Mouse (Mus musculus) forebrain, embryonic 14.5 days (tissue): ENCODE measurements around the gene Cpe. TPM values are rescaled to one million over a fixed set of nuclear protein-coding genes. Genes with fewer than 3 reads are reported as not detected.
A peak's percentile ranks its signal among the peaks of the same experiment; 100 is the strongest.

Experiments
- ATAC-seq: fragments of 200-750 bp; cut with Nextera tagmentation; 2 replicates; pipeline ENCODE4 v1.8.0; 2017; ENCODE audit warnings: mild to moderate bottlenecking, moderate library complexity
- DNase-seq: peaks from one replicate; pipeline ENCODE4 v3.0.0-alpha.2; 2015; ENCODE audit warnings: low spot score
- H3K27ac ChIP-seq: fragments of 300-500 bp; sonication (generic); 2 replicates; pipeline ENCODE4 v1.5.1; 2014; ENCODE audit warnings: low read depth, mild to moderate bottlenecking, control low read depth, low read length, moderate library complexity
- H3K27me3 ChIP-seq: fragments of 300-500 bp; sonication (generic); replicated peaks from 2 replicates; pipeline ENCODE4 v1.6.1; 2014; ENCODE audit warnings: low read length, control low read depth, mixed read lengths; ENCODE audit not compliant: control insufficient read depth, insufficient read depth
- H3K36me3 ChIP-seq: fragments of 300-500 bp; sonication (generic); 2 replicates; pipeline ENCODE4 v1.6.1; 2014; ENCODE audit warnings: low read length, control low read depth; ENCODE audit not compliant: control insufficient read depth, insufficient read depth
- H3K4me1 ChIP-seq: fragments of 300-500 bp; sonication (generic); 2 replicates; pipeline ENCODE4 v1.6.1; 2014; ENCODE audit warnings: antibody characterized with exemption, low read length, control low read depth; ENCODE audit not compliant: control insufficient read depth, insufficient read depth
- H3K4me2 ChIP-seq: fragments of 300-500 bp; sonication (generic); 2 replicates; pipeline ENCODE4 v1.6.1; 2014; ENCODE audit warnings: mild to moderate bottlenecking, control low read depth, low read length
- H3K4me3 ChIP-seq: fragments of 300-500 bp; sonication (generic); 2 replicates; pipeline ENCODE4 v1.5.1; 2014; ENCODE audit warnings: low read depth, low read length, control low read depth
- H3K9ac ChIP-seq: fragments of 300-500 bp; sonication (generic); 2 replicates; pipeline ENCODE4 v1.6.1; 2014; ENCODE audit warnings: mild to moderate bottlenecking, low read length, control low read depth, moderate library complexity
- H3K9me3 ChIP-seq: fragments of 300-500 bp; sonication (generic); replicated peaks from 2 replicates; pipeline ENCODE4 v1.6.1; 2016; ENCODE audit warnings: low read length, control low read depth, mixed read lengths; ENCODE audit not compliant: control insufficient read depth
- WGBS: fragments of 180-500 bp; shearing (Covaris S2); extraction: QIAGEN DNeasy Blood & Tissue Kit; methylation state at CpG from one replicate; pipeline ENCODE4 v1.1.7; 2014; 5-methylcytosine and 5-hydroxymethylcytosine counted together
- polyA plus RNA-seq: library from polyadenylated mRNA; unstranded; fragments of >200 nt; fragmentation: Nextera tagmentation; extraction: Ambion mirVana; gene quantifications from 2 replicates; pipeline ENCODE4 v1.2.1, GENCODE M21; 2014

Cpe gene
- 438 and 505 TPM in 2 replicates for polyA plus RNA-seq

- peaks cover 19% of the 10 kb centered on the region for H3K4me1 ChIP-seq
- peak within 1 kb of the TSS; percentile 99 for H3K27ac ChIP-seq
- WGBS: under 1% methylated on average over 54 of the region's 54 CpGs
Observed at GRCm38 (mm10) chr8:64692651-64693201, at the start of gene Cpe. Cpe (minus strand) TSS chr8:64693054.

GRCm38 (mm10) chr8:64740547-64741211 lies 47.8 kb upstream of the Cpe start:
- Histone ChIP-seq H3K4me1 (0 out of 2 replicates have a peak, but pooled peaks cover 5% of the 10 kb centered on the region), H3K36me3 (peaks cover 14% of the 10 kb centered on the region), H3K27ac (no peak overlapping the region), H3K9ac (no peak overlapping the region), H3K4me3 (no peak overlapping the region), H3K4me2 (no peak overlapping the region), H3K27me3 (no peaks in the 10 kb centered on the region), H3K9me3 (no peaks in the 10 kb centered on the region)
- no peak for ATAC-seq
- no peak for DNase-seq
- WGBS: 92% methylated on average over 13 of the region's 13 CpGs

More at GRCm38 (mm10) chr8:64692651-64693201, at the start of gene Cpe:
- Histone ChIP-seq H3K9me3 (no peaks in the 10 kb centered on the region), H3K27me3 (no peaks in the 10 kb centered on the region), H3K9ac (peak within 1 kb of the TSS; percentile 98), H3K4me2 (peak within 1 kb of the TSS; percentile 62), H3K4me3 (peak within 1 kb of the TSS; percentile 77), H3K36me3 (no peaks in the 10 kb centered on the region)
- peak; percentile 99 for ATAC-seq
- peak; percentile 94 for DNase-seq

GRCm38 (mm10) chr8:64738916-64739315 lies 46.1 kb upstream of the Cpe start:
- no peaks in the 10 kb centered on the region for H3K27me3 ChIP-seq
- no peaks in the 10 kb centered on the region for H3K9me3 ChIP-seq
- no peak overlapping the region for H3K4me3 ChIP-seq
- H3K36me3 ChIP-seq: peaks cover 14% of the 10 kb centered on the region
- H3K27ac ChIP-seq: no peak overlapping the region
- DNase-seq (peak; percentile 69), ATAC-seq (peak; percentile 47; the same call in 1 of the 2 replicates)
- H3K4me2 ChIP-seq: no peak overlapping the region
- 31% methylated on average over 1 of the region's 1 CpGs for WGBS
- H3K4me1 ChIP-seq: peaks cover 8% of the 10 kb centered on the region; the same call in 1 of the 2 replicates
- H3K9ac ChIP-seq: no peak overlapping the region

GRCm38 (mm10) chr8:64736767-64737323 lies 44.0 kb upstream of the Cpe start:
- DNase-seq (no peak), ATAC-seq (no peak)
- WGBS: 88% methylated on average over 3 of the region's 3 CpGs
- peaks cover 10% of the 10 kb centered on the region; the same call in 1 of the 2 replicates for H3K4me1 ChIP-seq
- H3K27ac ChIP-seq: no peak overlapping the region
- no peaks in the 10 kb centered on the region for H3K9me3 ChIP-seq
- peaks cover 9% of the 10 kb centered on the region; the same call in 1 of the 2 replicates for H3K36me3 ChIP-seq
- no peaks in the 10 kb centered on the region for H3K27me3 ChIP-seq
- no peak overlapping the region for H3K4me2 ChIP-seq
- H3K4me3 ChIP-seq: no peak overlapping the region
- no peak overlapping the region for H3K9ac ChIP-seq

GRCm38 (mm10) chr8:64735161-64735560 lies 42.3 kb upstream of the Cpe start:
- Histone ChIP-seq H3K36me3 (peaks cover 7% of the 10 kb centered on the region), H3K4me3 (no peak overlapping the region), H3K9ac (no peak overlapping the region), H3K27me3 (no peaks in the 10 kb centered on the region), H3K4me1 (peaks cover 18% of the 10 kb centered on the region; the same call in 1 of the 2 replicates), H3K4me2 (no peak overlapping the region), H3K9me3 (no peaks in the 10 kb centered on the region), H3K27ac (no peak overlapping the region)
- DNase-seq (no peak), ATAC-seq (no peak)
- WGBS: 90% methylated on average over 8 of the region's 8 CpGs

GRCm38 (mm10) chr8:64733271-64733943 lies 40.6 kb upstream of the Cpe start, which contains the start of gene Msmo1:
Msmo1 (minus strand) TSS chr8:64733792.
- H3K36me3 ChIP-seq: peaks cover 13% of the 10 kb centered on the region
- peak within 1 kb of the TSS; percentile 79 for H3K27ac ChIP-seq
- under 1% methylated on average over 60 of the region's 60 CpGs for WGBS
- peak; percentile 99 for DNase-seq
- H3K9ac ChIP-seq: peak within 1 kb of the TSS; percentile 78
- peaks cover 13% of the 10 kb centered on the region; the same call in 1 of the 2 replicates for H3K4me1 ChIP-seq
- peak; percentile 100 for ATAC-seq
- peak within 1 kb of the TSS; percentile 54 for H3K4me2 ChIP-seq
- peak within 1 kb of the TSS; percentile 63 for H3K4me3 ChIP-seq
- H3K9me3 ChIP-seq: no peaks in the 10 kb centered on the region
- H3K27me3 ChIP-seq: no peaks in the 10 kb centered on the region

- no peak overlapping the region for H3K27ac ChIP-seq
Observed at GRCm38 (mm10) chr8:64732596-64732995, 39.7 kb upstream of the Cpe start.

GRCm38 (mm10) chr8:64728156-64728555 lies 35.3 kb upstream of the Cpe start:
- 89% methylated on average over 7 of the region's 7 CpGs for WGBS
- peaks cover 59% of the 10 kb centered on the region for H3K36me3 ChIP-seq
- ATAC-seq: no peak

More at GRCm38 (mm10) chr8:64732596-64732995, 39.7 kb upstream of the Cpe start:
- Histone ChIP-seq H3K27me3 (no peaks in the 10 kb centered on the region), H3K9ac (peak overlapping the region; percentile 78), H3K4me3 (peak overlapping the region; percentile 63), H3K9me3 (no peaks in the 10 kb centered on the region), H3K4me1 (peaks cover 13% of the 10 kb centered on the region; the same call in 1 of the 2 replicates), H3K4me2 (peak overlapping the region; percentile 54), H3K36me3 (peaks cover 19% of the 10 kb centered on the region)
- ATAC-seq: no peak
- 6% methylated on average over 9 of the region's 9 CpGs for WGBS
- no peak for DNase-seq

More at GRCm38 (mm10) chr8:64728156-64728555, 35.3 kb upstream of the Cpe start:
- no peaks in the 10 kb centered on the region for H3K9me3 ChIP-seq
- no peak overlapping the region for H3K4me3 ChIP-seq
- H3K4me1 ChIP-seq: peaks cover 10% of the 10 kb centered on the region; the same call in 1 of the 2 replicates
- no peak overlapping the region for H3K4me2 ChIP-seq
- no peak overlapping the region for H3K9ac ChIP-seq
- no peak overlapping the region for H3K27ac ChIP-seq
- DNase-seq: no peak
- no peaks in the 10 kb centered on the region for H3K27me3 ChIP-seq
